Comparison of ENCODE assay signal across 10 mouse cellular contexts in the genomic region with DNA sequence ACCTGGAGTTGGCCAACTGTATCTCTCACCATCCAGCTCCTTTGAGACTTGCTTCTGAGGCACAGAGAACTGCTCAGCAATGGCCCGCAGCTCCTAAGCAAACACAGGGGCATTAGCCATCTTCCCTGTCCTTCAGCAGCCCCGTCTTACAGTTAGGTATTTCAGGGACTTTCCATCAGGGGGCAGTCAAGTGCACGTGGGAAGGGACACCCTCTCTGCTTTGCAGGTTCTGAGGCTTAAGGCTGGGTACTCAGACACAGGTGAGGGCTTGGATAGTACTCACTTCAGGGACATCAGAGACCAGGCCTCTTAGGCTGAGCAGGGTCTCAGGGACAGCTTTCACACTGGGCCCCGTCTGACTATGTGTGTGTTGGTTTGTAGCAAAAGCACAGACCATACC. TPM values are rescaled to one million over a fixed set of nuclear protein-coding genes. Genes with fewer than 3 reads are reported as not detected.
DNase-seq lines count a peak whose midpoint lies in the region; ATAC-seq and TF ChIP-seq lines count a peak whose summit lies in the region.
"Had no signal": no experiment of that assay in that cellular context is flagged by ENCODE, and none has a peak within 500 bp of the region (broad histone marks: within the 10 kb centered on the region; RNA-seq: fewer than 3 reads in every experiment).

No protein-coding gene starts in this region.

- peaks cover 35% of the 10 kb centered on the region for H3K27me3 ChIP-seq in embryonic facial prominence, embryonic 11.5 days (ENCODE audit: control insufficient read depth, insufficient read depth, low read length)
- H3K27me3 ChIP-seq in embryonic facial prominence, embryonic 10.5 days (replicated peaks; ENCODE audit: low read depth, poor library complexity, severe bottlenecking) = peaks cover 74% of the 10 kb centered on the region
- peaks cover 38% of the 10 kb centered on the region for H3K27me3 ChIP-seq in lung, embryonic 14.5 days (ENCODE audit: insufficient read depth, low read length)
- peaks cover 30% of the 10 kb centered on the region for H3K27me3 ChIP-seq in midbrain, postnatal 0 days (ENCODE audit: insufficient read depth, low read length)
- H3K27me3 ChIP-seq in hindbrain, embryonic 13.5 days = peaks cover 82% of the 10 kb centered on the region

- no peak overlapping the region for H3K4me3 ChIP-seq in embryonic facial prominence, embryonic 11.5 days (ENCODE audit: low read depth, low read length)
- H3K4me3 ChIP-seq in embryonic facial prominence, embryonic 10.5 days = no peak overlapping the region
- no peak overlapping the region for H3K4me3 ChIP-seq in lung, embryonic 14.5 days (ENCODE audit: low read depth, low read length)
- no peak overlapping the region for H3K4me3 ChIP-seq in midbrain, postnatal 0 days (ENCODE audit: low read depth, low read length)
- no peak overlapping the region for H3K4me3 ChIP-seq in hindbrain, embryonic 13.5 days

- no peaks in the 10 kb centered on the region for H3K9me3 ChIP-seq in embryonic facial prominence, embryonic 11.5 days (replicated peaks; ENCODE audit: control insufficient read depth, low read length)
- H3K9me3 ChIP-seq in embryonic facial prominence, embryonic 10.5 days = no peaks in the 10 kb centered on the region
- H3K9me3 ChIP-seq in lung, embryonic 14.5 days (ENCODE audit: low read depth, low read length) = no peaks in the 10 kb centered on the region
- H3K9me3 ChIP-seq in midbrain, postnatal 0 days (ENCODE audit: low read length) = no peaks in the 10 kb centered on the region
- H3K9me3 ChIP-seq in hindbrain, embryonic 13.5 days = no peaks in the 10 kb centered on the region
- H3K9me3 ChIP-seq: limb, embryonic 15.5 days had no signal

- TF ChIP-seq CTCF in lung, embryonic 14.5 days (IDR thresholded peaks at IDR 0.05; ENCODE audit: low read depth) = peak; percentile 62
- TF ChIP-seq CTCF in midbrain, postnatal 0 days (IDR thresholded peaks at IDR 0.05) = peak; percentile 52

- no peak for ATAC-seq in embryonic facial prominence, embryonic 11.5 days (replicated peaks; ENCODE audit: insufficient number of reproducible peaks, low FRiP score, low TSS enrichment, low read depth)
- ATAC-seq in lung, embryonic 14.5 days (ENCODE audit: insufficient read depth) = no peak
- ATAC-seq in midbrain, postnatal 0 days (ENCODE audit: low FRiP score) = no peak
- no peak; the same call in 1 of the 2 replicates for ATAC-seq in granulocyte monocyte progenitor cell, adult 5-6 weeks (replicated peaks; ENCODE audit: poor library complexity, severe bottlenecking)
- no peak for ATAC-seq in hindbrain, embryonic 13.5 days (ENCODE audit: low FRiP score)

- no peaks in the 10 kb centered on the region for H3K36me3 ChIP-seq in embryonic facial prominence, embryonic 11.5 days (replicated peaks; ENCODE audit: control insufficient read depth, insufficient read depth, low read depth, low read length)
- H3K36me3 ChIP-seq in embryonic facial prominence, embryonic 10.5 days (replicated peaks) = no peaks in the 10 kb centered on the region
- H3K36me3 ChIP-seq in lung, embryonic 14.5 days (ENCODE audit: insufficient read depth) = no peaks in the 10 kb centered on the region
- no peaks in the 10 kb centered on the region for H3K36me3 ChIP-seq in midbrain, postnatal 0 days (ENCODE audit: insufficient read depth, low read length)
- no peaks in the 10 kb centered on the region for H3K36me3 ChIP-seq in hindbrain, embryonic 13.5 days
- H3K36me3 ChIP-seq: limb, embryonic 15.5 days had no signal

- H3K4me1 ChIP-seq in embryonic facial prominence, embryonic 11.5 days (ENCODE audit: control insufficient read depth, insufficient read depth, low read length) = no peaks in the 10 kb centered on the region
- H3K4me1 ChIP-seq in embryonic facial prominence, embryonic 10.5 days = peaks cover 15% of the 10 kb centered on the region
- H3K4me1 ChIP-seq in lung, embryonic 14.5 days (ENCODE audit: insufficient read depth) = no peaks in the 10 kb centered on the region
- H3K4me1 ChIP-seq in midbrain, postnatal 0 days (ENCODE audit: insufficient read depth, low read length) = no peaks in the 10 kb centered on the region
- H3K4me1 ChIP-seq in hindbrain, embryonic 13.5 days (replicated peaks) = peaks cover 7% of the 10 kb centered on the region; the same call in 1 of the 2 replicates

- peak; percentile 30 for DNase-seq in embryonic facial prominence, embryonic 11.5 days (ENCODE audit: low spot score)
- no peak for DNase-seq in embryonic facial prominence, embryonic 10.5 days (ENCODE audit: low spot score)
- DNase-seq in lung, embryonic 14.5 days = peak; percentile 39
- no peak for DNase-seq in lung, postnatal 4 days
- peak; percentile 23 for DNase-seq in c-Kit-positive CD71-positive TER-119-positive erythroid progenitor cells, embryonic 14.5 days (ENCODE audit: low spot score)
- peak; percentile 22 for DNase-seq in midbrain, postnatal 0 days (ENCODE audit: low spot score)

- H3K27ac ChIP-seq in embryonic facial prominence, embryonic 11.5 days (replicated peaks; ENCODE audit: low read depth, low read length) = no peak overlapping the region
- no peak overlapping the region for H3K27ac ChIP-seq in embryonic facial prominence, embryonic 10.5 days (replicated peaks)
- H3K27ac ChIP-seq in lung, embryonic 14.5 days (ENCODE audit: low read depth) = no peak overlapping the region
- no peak overlapping the region for H3K27ac ChIP-seq in midbrain, postnatal 0 days (ENCODE audit: low read depth, low read length)
- no peak overlapping the region for H3K27ac ChIP-seq in hindbrain, embryonic 13.5 days
- H3K27ac ChIP-seq: hindbrain, embryonic 14.5 days; limb, embryonic 15.5 days had no signal

- no peak overlapping the region for H3K9ac ChIP-seq in embryonic facial prominence, embryonic 11.5 days (replicated peaks; ENCODE audit: low read length)
- no peak overlapping the region for H3K9ac ChIP-seq in lung, embryonic 14.5 days
- H3K9ac ChIP-seq in midbrain, postnatal 0 days (replicated peaks; ENCODE audit: low read length, poor library complexity, severe bottlenecking) = no peak overlapping the region
- no peak overlapping the region for H3K9ac ChIP-seq in hindbrain, embryonic 13.5 days
- H3K9ac ChIP-seq: hindbrain, embryonic 14.5 days; limb, embryonic 15.5 days had no signal

- WGBS in embryonic facial prominence, embryonic 11.5 days = 24% methylated on average over 4 of the region's 4 CpGs
- WGBS in embryonic facial prominence, embryonic 10.5 days = 23% methylated on average over 4 of the region's 4 CpGs
- 16% methylated on average over 4 of the region's 4 CpGs for WGBS in lung, embryonic 14.5 days
- 29% methylated on average over 4 of the region's 4 CpGs for WGBS in midbrain, postnatal 0 days
- WGBS in hindbrain, embryonic 13.5 days = 34% methylated on average over 4 of the region's 4 CpGs

- no peak overlapping the region for H3K4me2 ChIP-seq in embryonic facial prominence, embryonic 11.5 days (ENCODE audit: low read depth, low read length)
- H3K4me2 ChIP-seq in lung, embryonic 14.5 days = no peak overlapping the region
- no peak overlapping the region for H3K4me2 ChIP-seq in midbrain, postnatal 0 days (ENCODE audit: low read depth, low read length, poor library complexity, severe bottlenecking)
- H3K4me2 ChIP-seq in hindbrain, embryonic 13.5 days = no peak overlapping the region
- H3K4me2 ChIP-seq: hindbrain, embryonic 14.5 days had no signal

RNA-seq across cellular contexts. Expression of a gene that starts 1.8 kb away (rescaled TPM):
- 1.6 and 1.9 TPM in 2 replicates for polyA plus RNA-seq in embryonic facial prominence, embryonic 11.5 days (2014; fragmentation: Nextera tagmentation; extraction: Ambion mirVana)
- polyA plus RNA-seq in embryonic facial prominence, embryonic 10.5 days (2016; fragmentation: Nextera tagmentation; extraction: Ambion mirVana) = 3.0 and 3.3 TPM in 2 replicates
- 1.6 and 1.8 TPM in 2 replicates for polyA plus RNA-seq in lung, embryonic 14.5 days (2014; fragmentation: Nextera tagmentation; extraction: Ambion mirVana)
- total RNA-seq in midbrain, postnatal 0 days (2014; rRNA removed) = 0.44 TPM in 1 of 2 replicates, not detected in the other
- polyA plus RNA-seq in midbrain, postnatal 0 days (2015; fragmentation: Nextera tagmentation; extraction: Ambion mirVana) = 0.06 and 0.09 TPM in 2 replicates
- not detected in 2 replicates for total RNA-seq in granulocyte monocyte progenitor cell, adult 5-6 weeks (2014; fragmentation: Nextera tagmentation)
- total RNA-seq in granulocyte monocyte progenitor cell, adult 5-6 weeks (2017) = not detected in 2 replicates
- 0.10 TPM in 1 of 2 replicates, not detected in the other for polyA plus RNA-seq in hindbrain, embryonic 13.5 days (2015; fragmentation: Nextera tagmentation; extraction: Ambion mirVana)

RNA-seq across cellular contexts. Expression of a gene that starts 17.6 kb away (rescaled TPM):
- 2.8 and 3.0 TPM in 2 replicates for polyA plus RNA-seq in embryonic facial prominence, embryonic 11.5 days (2014; fragmentation: Nextera tagmentation; extraction: Ambion mirVana)
- 1.8 TPM in 2 replicates for polyA plus RNA-seq in embryonic facial prominence, embryonic 10.5 days (2016; fragmentation: Nextera tagmentation; extraction: Ambion mirVana)
- 8.1 and 8.5 TPM in 2 replicates for polyA plus RNA-seq in lung, embryonic 14.5 days (2014; fragmentation: Nextera tagmentation; extraction: Ambion mirVana)
- total RNA-seq in midbrain, postnatal 0 days (2014; rRNA removed) = 24.6 and 33.2 TPM in 2 replicates
- 14.2 and 17.1 TPM in 2 replicates for polyA plus RNA-seq in midbrain, postnatal 0 days (2015; fragmentation: Nextera tagmentation; extraction: Ambion mirVana)
- total RNA-seq in granulocyte monocyte progenitor cell, adult 5-6 weeks (2014; fragmentation: Nextera tagmentation) = 37.4 and 50.0 TPM in 2 replicates
- total RNA-seq in granulocyte monocyte progenitor cell, adult 5-6 weeks (2017) = 19.5 and 23.4 TPM in 2 replicates
- 3.6 and 4.8 TPM in 2 replicates for polyA plus RNA-seq in hindbrain, embryonic 13.5 days (2015; fragmentation: Nextera tagmentation; extraction: Ambion mirVana)

RNA-seq across cellular contexts. Expression of a gene that starts 47.4 kb away (rescaled TPM):
- polyA plus RNA-seq in embryonic facial prominence, embryonic 11.5 days (2014; fragmentation: Nextera tagmentation; extraction: Ambion mirVana) = 7.5 and 8.3 TPM in 2 replicates
- polyA plus RNA-seq in embryonic facial prominence, embryonic 10.5 days (2016; fragmentation: Nextera tagmentation; extraction: Ambion mirVana) = 7.8 TPM in 2 replicates
- 4.4 and 4.9 TPM in 2 replicates for polyA plus RNA-seq in lung, embryonic 14.5 days (2014; fragmentation: Nextera tagmentation; extraction: Ambion mirVana)
- 6.8 and 7.0 TPM in 2 replicates for total RNA-seq in midbrain, postnatal 0 days (2014; rRNA removed)
- polyA plus RNA-seq in midbrain, postnatal 0 days (2015; fragmentation: Nextera tagmentation; extraction: Ambion mirVana) = 3.7 and 4.1 TPM in 2 replicates
- total RNA-seq in granulocyte monocyte progenitor cell, adult 5-6 weeks (2014; fragmentation: Nextera tagmentation) = 4.0 and 5.8 TPM in 2 replicates
- total RNA-seq in granulocyte monocyte progenitor cell, adult 5-6 weeks (2017) = 4.4 and 5.2 TPM in 2 replicates
- polyA plus RNA-seq in hindbrain, embryonic 13.5 days (2015; fragmentation: Nextera tagmentation; extraction: Ambion mirVana) = 8.0 and 8.7 TPM in 2 replicates

RNA-seq across cellular contexts. Expression of a gene that starts 47.5 kb away (rescaled TPM):
- 152 and 165 TPM in 2 replicates for polyA plus RNA-seq in embryonic facial prominence, embryonic 11.5 days (2014; fragmentation: Nextera tagmentation; extraction: Ambion mirVana)
- 171 and 177 TPM in 2 replicates for polyA plus RNA-seq in embryonic facial prominence, embryonic 10.5 days (2016; fragmentation: Nextera tagmentation; extraction: Ambion mirVana)
- polyA plus RNA-seq in lung, embryonic 14.5 days (2014; fragmentation: Nextera tagmentation; extraction: Ambion mirVana) = 127 and 133 TPM in 2 replicates
- 69.4 and 87.5 TPM in 2 replicates for total RNA-seq in midbrain, postnatal 0 days (2014; rRNA removed)
- 134 and 140 TPM in 2 replicates for polyA plus RNA-seq in midbrain, postnatal 0 days (2015; fragmentation: Nextera tagmentation; extraction: Ambion mirVana)
- 45.4 and 54.2 TPM in 2 replicates for total RNA-seq in granulocyte monocyte progenitor cell, adult 5-6 weeks (2014; fragmentation: Nextera tagmentation)
- total RNA-seq in granulocyte monocyte progenitor cell, adult 5-6 weeks (2017) = 137 and 187 TPM in 2 replicates
- polyA plus RNA-seq in hindbrain, embryonic 13.5 days (2015; fragmentation: Nextera tagmentation; extraction: Ambion mirVana) = 152 and 158 TPM in 2 replicates

Comparison
In these comparisons a context has a peak if more than half of its experiments do, and no peak if none do; other contexts are left out.
1. DNase-seq: peak in embryonic facial prominence, embryonic 11.5 days (single experiment), lung, embryonic 14.5 days (single experiment), c-Kit-positive CD71-positive TER-119-positive erythroid progenitor cells, embryonic 14.5 days (single experiment) and midbrain, postnatal 0 days (single experiment); none in embryonic facial prominence, embryonic 10.5 days (single experiment) and lung, postnatal 4 days (0 of 2).